Mouse (Mus musculus) skeletal muscle tissue, adult 2 months (tissue): ENCODE measurements around the gene Tbl1x.

Source experiments
- DNase-seq: peaks from one replicate; pipeline ENCODE4 v3.0.0-alpha.2; 2012; ENCODE audit warnings: low read depth, low spot score

Tbl1x gene

DNA sequence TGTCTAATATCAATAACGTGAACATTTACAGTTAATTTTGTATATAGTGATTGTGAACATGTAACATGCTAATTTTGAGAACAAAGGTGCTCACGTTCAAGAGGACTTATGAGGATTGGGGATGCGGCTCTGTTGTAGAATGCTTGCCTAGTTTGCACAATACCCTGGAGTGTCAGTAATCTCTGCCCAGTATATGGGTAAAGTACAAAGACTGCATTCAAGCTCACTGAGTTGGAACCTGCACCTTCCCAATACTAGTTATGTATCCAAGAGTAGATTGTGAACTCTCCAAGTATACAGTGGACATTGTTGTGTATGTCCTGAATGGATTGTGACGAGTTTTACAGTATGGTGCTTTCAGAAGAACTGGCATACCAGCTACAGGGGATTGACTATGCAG, 33.7 kb downstream of the Tbl1x start:
- DNase-seq = no peak

DNA sequence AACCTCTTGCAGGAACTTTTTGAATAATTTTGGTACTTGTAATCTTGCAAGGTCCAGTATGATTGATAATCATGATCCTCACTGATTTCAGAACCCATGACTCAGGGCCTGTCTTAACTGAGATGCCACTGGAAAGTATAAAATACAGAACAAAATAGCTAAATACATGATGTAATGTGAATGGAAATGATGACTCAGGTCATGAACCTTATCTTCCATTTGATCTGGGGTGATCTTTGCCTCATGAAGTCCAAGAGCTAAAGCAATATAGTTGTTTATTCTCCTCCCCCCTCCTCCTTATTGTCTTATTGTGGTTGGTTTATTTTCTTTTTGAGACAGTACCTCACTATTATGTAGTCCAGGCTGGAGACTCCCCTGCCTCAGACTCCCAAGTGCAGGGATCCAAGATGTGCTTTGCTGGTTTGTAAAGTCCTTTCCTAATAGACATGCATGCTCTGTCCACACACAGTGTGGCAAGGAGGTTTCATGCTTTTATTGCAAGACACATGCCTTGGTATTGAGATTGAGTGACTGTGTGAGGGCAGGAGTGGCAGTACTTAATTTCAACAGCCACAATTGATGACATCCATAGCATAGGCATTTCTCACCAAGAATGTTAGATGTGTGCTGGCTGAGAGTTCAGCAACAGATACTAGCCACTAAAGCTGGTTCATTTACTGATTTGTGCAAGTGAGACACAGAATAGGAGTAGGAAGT, 34.7 kb downstream of the Tbl1x start:
- DNase-seq = no peak

DNA sequence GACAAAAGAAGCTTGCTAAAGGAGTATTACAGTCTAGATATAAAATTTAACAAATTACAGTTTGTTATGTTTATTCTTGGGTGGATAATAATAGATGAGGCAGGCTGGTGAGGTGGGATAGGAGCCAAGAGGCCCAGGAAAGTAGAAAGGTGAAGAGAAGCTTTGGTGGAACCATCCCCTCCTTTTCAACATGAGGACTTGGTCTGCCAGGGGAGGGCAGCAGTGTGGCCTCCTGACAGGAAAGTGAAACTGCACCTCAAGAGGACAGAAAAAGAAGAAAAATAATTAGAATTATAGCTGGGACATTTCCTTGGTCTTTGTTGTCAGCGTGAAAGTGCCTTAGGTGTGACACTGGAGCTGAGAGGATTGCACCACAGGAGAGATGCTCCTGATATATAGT, 35.6 kb downstream of the Tbl1x start:
- DNase-seq = no peak

DNA sequence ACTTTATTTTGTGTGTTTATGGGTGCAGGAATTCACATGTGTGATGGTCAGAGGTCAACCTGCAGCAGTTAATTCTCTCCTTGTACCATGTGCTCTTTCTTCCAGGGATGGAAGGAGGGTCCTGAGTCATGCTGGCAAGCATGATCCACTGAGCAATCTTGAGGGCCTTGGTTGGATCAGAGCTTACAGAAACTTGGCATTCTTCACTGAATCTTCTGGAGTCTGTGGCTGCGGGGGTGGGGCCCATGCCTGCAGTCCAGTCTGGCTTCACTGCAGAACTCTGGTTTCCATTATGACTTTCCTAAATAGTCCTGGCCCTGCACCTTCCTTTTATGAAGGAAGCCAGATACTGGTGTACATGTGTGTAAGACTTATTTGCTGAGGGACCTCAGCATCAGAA, 38.1 kb downstream of the Tbl1x start:
- DNase-seq = peak; percentile 61

DNA sequence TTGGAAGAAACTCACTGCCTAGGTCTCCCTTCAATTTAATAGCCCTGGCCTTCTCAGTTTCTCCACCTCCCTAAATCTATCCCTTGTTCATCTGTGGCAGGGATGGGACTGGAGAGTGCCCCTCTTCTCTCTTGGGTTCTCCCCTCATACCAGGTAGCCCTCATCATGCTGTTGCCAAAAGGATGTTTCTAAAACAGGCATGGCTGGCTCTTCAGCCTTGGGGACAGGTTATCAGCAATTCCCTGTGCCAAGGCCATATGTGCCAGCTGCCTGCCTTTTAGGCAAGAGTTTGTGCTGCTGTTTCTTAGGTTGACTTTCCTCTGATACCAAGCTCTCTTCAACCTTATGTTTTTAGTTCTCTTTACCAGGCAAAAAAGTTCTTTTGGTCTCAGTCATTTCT, 39.6 kb downstream of the Tbl1x start:
- no peak for DNase-seq

DNA sequence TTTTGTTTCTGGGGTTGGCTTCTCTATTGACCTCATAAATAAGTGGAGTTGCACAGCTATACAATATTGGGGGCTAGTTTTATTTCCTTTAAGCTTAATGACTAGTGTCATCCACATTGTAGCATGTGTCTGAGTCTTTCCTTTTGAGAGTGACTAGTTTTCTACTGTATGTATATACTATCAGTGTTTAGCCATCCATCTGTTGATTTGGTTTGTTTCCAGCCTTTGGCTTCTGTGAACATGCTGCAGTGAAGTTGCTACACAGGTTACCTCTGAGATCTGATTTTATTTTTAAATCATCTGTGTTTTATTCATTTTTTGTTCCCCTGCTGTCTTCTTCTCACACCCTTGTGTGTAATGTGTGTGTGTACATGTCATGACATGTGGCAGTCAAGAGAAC, 40.5 kb downstream of the Tbl1x start:
- no peak for DNase-seq

DNA sequence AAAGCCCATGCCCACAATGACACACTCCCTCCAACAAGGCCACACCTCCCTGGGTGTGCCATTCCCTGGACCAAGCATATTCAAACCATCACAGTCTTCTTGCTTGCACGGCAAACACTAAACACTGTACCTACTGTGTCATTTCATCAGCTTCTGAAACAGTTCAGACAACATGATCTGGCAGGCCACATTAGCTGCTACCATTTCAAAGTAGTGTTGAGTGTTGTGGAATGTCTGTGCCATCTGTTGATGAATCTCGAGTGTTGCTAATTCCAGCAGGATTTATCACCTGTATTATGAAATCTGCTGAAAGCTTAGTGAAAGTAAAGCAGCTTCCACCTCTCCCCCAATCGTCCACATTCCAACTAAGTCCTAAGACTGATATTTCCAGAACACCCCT, 41.3 kb downstream of the Tbl1x start:
- no peak for DNase-seq

DNA sequence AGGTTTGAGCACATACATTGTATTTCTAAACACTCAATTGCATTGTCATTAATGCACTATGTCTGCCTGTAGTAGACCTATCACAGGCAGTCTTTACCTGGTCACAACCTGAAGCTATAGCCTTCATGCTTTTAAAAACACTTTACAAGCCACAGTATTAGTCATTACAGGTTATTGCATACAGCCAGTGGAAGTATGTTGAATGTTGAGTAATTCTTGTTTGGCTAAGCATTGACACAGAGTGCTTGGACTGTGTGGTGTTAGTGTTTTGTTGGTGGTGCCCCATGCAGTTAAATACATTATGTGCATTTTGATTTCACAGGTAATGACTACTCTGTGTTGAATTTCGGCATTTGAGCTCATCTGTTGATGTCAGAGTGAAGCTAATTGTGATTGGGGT, 45.2 kb downstream of the Tbl1x start:
- no peak for DNase-seq

DNA sequence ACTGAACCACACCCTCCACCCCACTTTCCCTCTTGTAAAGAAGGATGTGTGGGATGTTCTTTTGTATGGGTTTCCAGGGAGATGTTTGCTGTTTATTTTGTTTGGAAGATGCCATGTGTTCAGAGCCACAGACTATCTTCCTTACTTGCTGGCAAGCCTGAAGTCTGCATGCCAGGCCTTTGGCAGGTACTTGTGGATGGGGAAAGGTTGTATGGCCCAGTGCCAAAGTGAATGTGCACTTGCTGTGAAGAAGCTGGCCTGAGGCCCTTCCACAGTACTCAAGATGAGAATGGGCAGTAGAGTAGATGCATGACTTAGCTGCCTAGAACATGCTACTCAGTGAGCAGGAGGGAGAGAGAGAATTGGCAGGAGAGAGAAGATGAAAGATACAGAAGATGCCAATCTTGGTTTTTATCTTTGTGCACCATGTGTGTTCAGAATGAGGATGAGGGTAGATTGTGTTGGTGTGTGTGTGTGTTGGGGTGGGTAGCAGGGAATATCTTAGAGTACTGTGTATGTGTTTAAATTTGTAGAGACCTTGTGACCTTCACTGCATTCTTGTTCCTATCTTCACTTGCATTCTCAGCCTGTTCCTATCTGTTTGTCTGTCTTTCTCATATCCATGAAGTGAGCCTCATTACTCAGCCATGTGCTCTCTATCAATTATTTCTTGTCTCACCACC, 48.5 kb downstream of the Tbl1x start:
- DNase-seq = peak; percentile 20

DNA sequence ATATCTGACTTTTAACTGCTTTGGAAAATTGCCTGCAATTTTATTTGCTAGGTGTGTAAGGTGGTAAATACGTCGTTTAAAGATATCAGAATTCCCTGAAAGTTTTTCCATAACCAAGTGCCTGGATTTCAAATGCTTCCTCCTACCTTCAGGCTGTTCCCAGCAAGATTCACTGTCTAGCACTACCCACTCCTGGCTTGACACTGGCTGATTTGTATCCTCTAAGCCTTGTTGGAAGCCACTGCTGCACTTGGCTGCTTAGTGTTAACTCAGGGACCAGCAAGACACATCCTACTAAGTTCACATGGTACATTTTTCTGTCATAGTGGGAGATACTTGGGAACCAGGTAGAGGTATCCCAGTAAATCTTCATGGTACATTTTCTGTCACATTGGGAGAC, 52.8 kb downstream of the Tbl1x start:
- no peak for DNase-seq

DNA sequence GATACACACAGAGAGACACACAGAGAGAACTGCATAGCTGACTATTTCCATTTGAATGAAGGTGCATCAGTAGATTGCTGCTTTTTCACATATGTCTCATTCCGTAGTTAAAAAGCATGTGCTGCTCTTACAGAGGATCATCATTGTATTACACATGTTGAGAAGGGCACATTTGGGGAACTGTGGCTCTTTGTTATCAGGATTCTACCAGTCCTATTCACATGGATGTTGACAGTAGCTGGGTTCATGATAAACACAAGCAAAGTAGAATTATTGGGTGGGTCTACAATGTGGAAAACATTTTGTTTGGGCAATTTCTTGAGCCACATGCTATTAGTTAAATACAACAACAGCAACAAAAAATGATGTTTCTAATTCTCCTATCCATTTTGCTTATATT, 55.9 kb downstream of the Tbl1x start:
- no peak for DNase-seq

DNA sequence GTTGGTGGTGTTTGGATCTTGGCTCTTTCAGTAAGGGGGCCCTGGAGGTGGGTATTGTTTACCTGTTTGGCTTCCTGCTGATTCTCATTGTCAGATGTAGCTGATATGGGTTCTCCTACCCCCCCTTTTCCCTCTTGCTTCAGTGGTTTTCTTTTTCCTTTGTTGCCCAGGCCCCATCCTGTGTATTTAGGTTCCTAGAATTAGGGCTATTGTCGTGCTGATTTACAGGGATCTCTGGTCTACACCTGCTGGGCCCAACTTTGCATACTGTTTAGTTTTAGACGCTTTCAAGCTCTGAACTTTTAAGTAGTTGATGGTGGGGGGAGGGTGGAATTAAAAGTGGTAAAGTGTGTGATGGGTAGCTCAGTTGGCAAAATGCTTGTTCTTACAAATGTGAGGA, 57.2 kb downstream of the Tbl1x start:
- no peak for DNase-seq

DNA sequence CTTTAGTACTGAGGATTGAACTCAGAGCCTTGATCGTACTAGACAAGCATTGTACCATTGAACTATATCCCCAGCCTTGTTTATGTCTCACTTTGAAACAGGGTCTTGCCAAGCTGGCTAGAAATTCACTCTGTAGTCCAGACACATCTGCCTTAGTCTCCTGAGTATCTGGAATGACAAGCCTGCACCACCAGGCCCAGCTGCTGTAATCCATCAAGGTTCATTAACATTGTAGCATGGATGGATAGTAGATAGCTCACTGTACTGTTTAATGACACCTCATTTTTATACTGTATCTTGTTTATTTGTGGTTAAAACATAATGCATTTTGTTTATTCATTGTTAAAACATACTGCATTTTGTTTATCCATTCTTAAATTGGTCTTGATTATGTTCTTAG, 62.9 kb downstream of the Tbl1x start:
- no peak for DNase-seq

DNA sequence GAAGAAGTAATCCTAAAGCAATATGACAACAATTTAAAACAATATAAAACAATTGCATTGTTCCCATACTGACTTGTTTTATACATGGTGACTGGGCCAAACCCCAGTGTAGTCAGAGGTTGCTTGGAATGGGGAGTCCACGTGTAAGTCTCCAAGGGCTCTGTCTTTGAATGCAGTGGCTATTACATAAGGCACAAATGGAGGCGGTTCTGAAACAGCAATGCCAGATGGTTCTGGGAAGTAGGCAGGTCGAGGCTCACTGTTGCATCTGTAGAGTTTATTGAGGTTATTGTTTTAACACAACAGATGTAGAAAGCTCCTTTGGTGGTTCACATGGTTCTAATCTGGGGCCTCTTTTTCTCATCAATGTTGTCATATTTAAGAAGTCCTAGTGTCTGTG, 66.3 kb downstream of the Tbl1x start:
- no peak for DNase-seq

DNA sequence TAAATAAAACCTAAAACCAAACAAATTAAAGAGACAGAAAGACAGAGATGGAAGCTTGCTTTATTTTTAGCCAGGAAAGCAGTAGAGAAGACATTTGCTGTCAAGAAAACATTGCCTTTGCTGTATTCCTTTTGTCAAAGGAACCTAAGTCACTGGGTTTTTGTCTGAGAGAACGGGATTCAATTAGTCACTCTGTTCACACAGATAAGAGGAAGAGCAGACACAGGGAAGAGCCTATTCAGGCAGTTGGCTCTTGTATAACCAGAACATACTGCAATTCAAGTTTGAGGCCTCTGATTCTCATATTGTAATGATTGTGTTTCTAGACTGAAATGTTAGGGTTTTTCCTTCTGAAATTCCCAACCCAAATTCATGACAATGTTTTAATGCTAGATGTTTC, 67.4 kb downstream of the Tbl1x start:
- no peak for DNase-seq

DNA sequence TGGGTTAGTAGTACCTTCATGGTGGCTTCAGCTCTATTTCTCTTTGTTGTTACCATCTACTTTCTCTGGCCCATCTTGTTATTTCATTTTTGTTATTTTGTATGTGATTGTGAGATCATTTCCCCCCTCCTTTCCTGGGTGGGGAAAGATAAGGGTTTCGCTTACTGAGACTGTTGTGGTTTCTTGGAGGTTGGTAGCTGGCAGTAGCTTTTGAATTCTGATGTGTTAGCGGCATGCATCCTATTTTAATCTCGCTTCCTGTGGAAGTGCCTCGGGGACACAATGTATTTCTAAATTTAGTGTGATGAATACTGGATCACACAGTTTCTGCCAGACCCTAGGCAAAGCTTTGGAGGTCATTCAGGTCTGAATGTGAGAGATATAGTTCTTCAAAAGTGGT, 69.2 kb downstream of the Tbl1x start:
- peak; percentile 29 for DNase-seq

DNA sequence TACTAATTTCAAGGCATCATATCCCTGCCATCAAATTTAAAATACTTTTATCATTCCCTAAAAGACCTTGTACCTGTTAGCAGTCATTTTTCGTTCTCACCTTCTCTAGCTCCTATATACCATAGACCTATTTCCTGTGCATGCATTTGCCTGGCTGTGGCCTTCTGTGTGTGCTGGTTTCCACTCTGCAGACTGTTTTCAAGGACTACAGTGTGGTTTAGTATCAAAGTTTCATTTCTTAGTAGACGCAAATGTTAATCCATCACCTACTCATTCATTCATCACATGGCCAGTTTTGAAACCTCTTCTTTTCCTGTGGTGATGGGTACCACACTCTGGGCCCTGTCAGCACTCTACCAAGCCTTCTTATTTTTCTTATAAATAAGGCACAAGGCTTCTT, 75.2 kb downstream of the Tbl1x start:
- DNase-seq = no peak

DNA sequence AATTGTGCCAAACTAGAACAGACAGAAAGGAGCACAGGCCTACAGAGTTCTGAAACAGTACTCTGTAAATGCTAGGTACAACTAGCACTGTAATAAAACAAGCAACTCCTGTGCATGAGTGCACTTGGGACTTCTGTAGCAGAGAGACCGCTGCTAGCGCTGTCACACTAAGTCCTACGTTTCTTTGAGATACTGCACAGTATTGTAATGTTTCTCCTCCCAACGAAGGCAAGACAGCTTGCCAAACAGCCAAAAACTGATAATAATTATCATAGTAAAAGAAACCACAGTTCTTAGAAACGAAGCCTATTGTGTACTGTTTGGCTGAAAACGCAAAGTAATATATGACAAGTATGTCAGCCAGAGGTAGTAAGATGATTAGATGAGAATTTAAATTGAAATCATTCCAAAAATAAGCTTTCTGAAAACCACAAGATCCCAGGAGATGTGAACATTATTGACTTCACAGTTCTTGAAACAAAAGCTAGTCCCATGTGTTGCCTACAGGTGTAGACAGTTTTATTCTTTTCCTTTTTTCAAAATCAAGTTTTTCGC, 83.9 kb downstream of the Tbl1x start:
- no peak for DNase-seq

DNA sequence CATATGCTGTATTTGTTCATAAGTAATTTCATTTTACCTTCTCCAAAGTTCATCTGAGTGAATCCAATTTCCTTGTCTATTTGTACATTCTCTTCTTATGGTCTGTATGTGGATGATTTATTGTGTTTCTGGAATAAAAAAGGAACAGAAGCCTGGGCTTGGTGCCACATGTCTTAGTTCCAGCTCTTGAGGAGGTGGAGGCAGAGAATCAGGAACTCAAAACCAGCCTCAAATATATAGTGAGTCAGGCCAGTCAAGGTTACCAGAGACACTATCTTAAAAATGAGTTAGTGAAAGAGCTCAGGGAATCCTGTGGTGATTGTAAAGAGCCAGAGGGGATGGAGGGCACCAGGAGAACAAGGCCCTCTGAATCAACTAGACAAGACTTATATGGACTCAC, 86.9 kb downstream of the Tbl1x start:
- DNase-seq = no peak

DNA sequence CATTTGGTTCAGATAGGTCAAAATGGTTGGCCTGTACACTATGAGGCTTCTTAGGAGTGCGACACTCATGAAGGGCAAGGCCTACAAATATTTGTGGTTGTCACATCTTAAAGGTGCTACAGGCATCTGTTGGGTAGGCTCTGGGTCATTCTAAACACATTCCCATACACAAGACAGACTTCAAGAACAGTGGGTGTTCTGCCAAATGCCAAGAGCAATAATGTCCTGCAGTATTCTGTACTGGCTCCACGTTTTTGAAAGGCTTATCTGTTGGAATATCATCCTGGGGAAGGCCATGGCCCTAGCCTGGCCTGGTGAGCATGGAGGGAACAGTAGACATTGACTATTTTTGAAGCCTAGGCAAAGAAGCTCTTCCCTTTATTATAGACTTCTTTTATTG, 87.9 kb downstream of the Tbl1x start:
- no peak for DNase-seq

DNA sequence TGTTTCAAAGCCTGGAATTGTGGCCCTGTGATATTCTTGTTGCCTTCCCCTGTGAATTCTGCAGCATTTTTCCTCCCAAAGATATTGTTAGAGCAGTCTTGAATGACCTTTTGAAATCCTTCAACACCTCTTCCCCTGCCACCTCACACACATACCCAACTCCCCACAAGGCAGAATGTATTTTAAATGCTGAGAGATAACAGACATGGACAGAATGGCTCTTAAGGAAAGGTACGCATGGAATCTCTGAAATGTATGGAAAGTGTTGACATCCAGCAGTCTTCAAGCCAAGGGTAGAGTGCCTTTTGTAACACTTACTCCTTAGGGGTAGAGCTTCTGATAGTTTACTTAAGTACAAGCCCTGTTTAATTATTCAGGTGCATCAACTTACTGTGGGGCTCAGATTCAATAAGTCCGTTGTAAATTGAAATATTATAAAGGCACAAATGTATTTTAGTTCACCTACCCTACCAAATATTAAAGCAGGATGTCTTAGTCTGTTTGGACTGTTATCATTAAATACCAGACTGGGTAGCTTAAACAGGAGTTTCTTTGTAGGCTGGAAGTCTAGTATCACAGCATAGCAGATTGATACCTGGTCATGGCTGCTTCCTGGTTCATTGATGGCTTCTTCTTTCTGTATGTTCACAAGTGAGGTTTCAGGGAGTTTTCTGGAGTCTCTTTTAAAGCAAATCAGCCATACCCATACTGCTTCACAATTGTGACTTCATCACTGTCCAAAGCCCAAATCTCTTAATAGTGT, 92.9 kb downstream of the Tbl1x start:
- DNase-seq = no peak

DNA sequence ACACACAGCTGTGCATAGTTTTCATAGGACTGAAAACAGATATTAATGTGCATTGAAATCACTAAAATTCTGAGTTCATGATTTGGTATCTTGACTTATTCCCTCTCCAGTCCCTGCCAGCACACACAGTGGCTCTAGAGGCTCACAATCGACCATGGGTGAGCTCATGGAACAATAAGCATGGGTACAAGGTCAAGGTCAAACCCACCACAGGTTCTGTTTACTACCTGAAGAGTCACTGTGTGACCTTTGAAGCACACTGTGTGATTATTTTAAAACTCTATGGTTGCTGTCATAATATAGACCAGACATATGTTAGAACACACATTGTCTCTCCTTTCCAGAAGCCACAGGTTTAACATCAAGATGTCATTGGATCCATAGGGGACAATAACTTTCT, 96.7 kb downstream of the Tbl1x start:
- DNase-seq = no peak
